Comparison of ENCODE assay signal across 17 mouse cellular contexts in genomic region chr16:50308256-50308655, GRCm38 (mm10).
"Had no signal": no experiment of that assay in that cellular context is flagged by ENCODE, and none has a peak within 500 bp of the region (broad histone marks: within the 10 kb centered on the region; RNA-seq: fewer than 3 reads in every experiment).

No protein-coding gene starts in this region.

- H3K9me3 ChIP-seq: midbrain, embryonic 10.5 days; midbrain, embryonic 12.5 days; neural tube, embryonic 13.5 days; neural tube, embryonic 15.5 days had no signal

- H3K27ac ChIP-seq: midbrain, embryonic 10.5 days; midbrain, embryonic 12.5 days; neural tube, embryonic 13.5 days; neural tube, embryonic 15.5 days had no signal

- H3K27me3 ChIP-seq: midbrain, embryonic 12.5 days; neural tube, embryonic 13.5 days; neural tube, embryonic 15.5 days had no signal

- H3K4me2 ChIP-seq: lung, embryonic 14.5 days; midbrain, embryonic 12.5 days; neural tube, embryonic 13.5 days had no signal

- H3K36me3 ChIP-seq: midbrain, embryonic 10.5 days; midbrain, embryonic 12.5 days; neural tube, embryonic 13.5 days; neural tube, embryonic 15.5 days had no signal

- H3K9ac ChIP-seq: lung, embryonic 14.5 days; midbrain, embryonic 12.5 days; neural tube, embryonic 13.5 days; neural tube, embryonic 15.5 days had no signal

- DNase-seq: lung, embryonic 14.5 days; lung, postnatal 10 days; lung, postnatal 4 days; midbrain, embryonic 14.5 days; retina, postnatal 1 day; right cerebral cortex, adult 18-20 months; right cerebral cortex, postnatal 25 days; right cerebral cortex, postnatal 4 days; spleen, adult 18-20 months; thymus, adult 18-20 months; thymus, postnatal 14 days; thymus, postnatal 36 days had no signal

- H3K4me3 ChIP-seq: midbrain, embryonic 10.5 days; midbrain, embryonic 12.5 days; myocyte; neural tube, embryonic 13.5 days; neural tube, embryonic 15.5 days had no signal

- H3K4me1 ChIP-seq: midbrain, embryonic 10.5 days; midbrain, embryonic 12.5 days; neural tube, embryonic 13.5 days; neural tube, embryonic 15.5 days had no signal
